Mouse (Mus musculus) heart, embryonic 16.5 days (tissue): ENCODE data around the gene Pafah1b2. TPM values are rescaled to one million over a fixed set of nuclear protein-coding genes. Genes with fewer than 3 reads are reported as not detected.

Experiments used
- ATAC-seq: fragments of 200-750 bp; cut with Nextera tagmentation; replicated peaks from 2 replicates; pipeline ENCODE4 v1.8.0; 2017; ENCODE audit warnings: moderate number of reproducible peaks; ENCODE audit not compliant: insufficient read depth, low FRiP score; ENCODE audit errors: extremely low read depth
- H3K27ac ChIP-seq: fragments of 300-500 bp; sonication (generic); 2 replicates; pipeline ENCODE4 v1.5.1; 2014; ENCODE audit warnings: mild to moderate bottlenecking, low read length, control low read depth, moderate library complexity
- H3K27me3 ChIP-seq: fragments of 300-500 bp; sonication (generic); 2 replicates; pipeline ENCODE4 v1.6.1; 2014; ENCODE audit warnings: low read length, mixed read lengths; ENCODE audit not compliant: control insufficient read depth, insufficient read depth
- H3K36me3 ChIP-seq: fragments of 300-500 bp; sonication (generic); 2 replicates; pipeline ENCODE4 v1.6.1; 2014; ENCODE audit not compliant: control insufficient read depth, insufficient read depth
- H3K4me1 ChIP-seq: fragments of 300-500 bp; sonication (generic); 2 replicates; pipeline ENCODE4 v1.6.1; 2014; ENCODE audit warnings: low read length, mixed read lengths; ENCODE audit not compliant: control insufficient read depth, insufficient read depth
- H3K4me2 ChIP-seq: fragments of 300-500 bp; sonication (generic); 2 replicates; pipeline ENCODE4 v1.6.1; 2014; ENCODE audit warnings: low read depth, mild to moderate bottlenecking, control low read depth, low read length
- H3K4me3 ChIP-seq: fragments of 300-500 bp; sonication (generic); 2 replicates; pipeline ENCODE4 v1.5.1; 2014; ENCODE audit warnings: mild to moderate bottlenecking, control low read depth, low read length
- H3K9ac ChIP-seq: fragments of 300-500 bp; sonication (generic); 2 replicates; pipeline ENCODE4 v1.6.1; 2014; ENCODE audit warnings: low read length, control low read depth
- H3K9me3 ChIP-seq: fragments of 300-500 bp; sonication (generic); replicated peaks from 2 replicates; pipeline ENCODE4 v1.6.1; 2016; ENCODE audit warnings: low read length; ENCODE audit not compliant: control insufficient read depth
- WGBS: fragments of 180-500 bp; shearing (Covaris S2); extraction: QIAGEN DNeasy Blood & Tissue Kit; methylation state at CpG from one replicate; pipeline ENCODE4 v1.1.7; 2014; 5-methylcytosine and 5-hydroxymethylcytosine counted together
- polyA plus RNA-seq: library from polyadenylated mRNA; unstranded; fragments of >200 nt; fragmentation: Nextera tagmentation; extraction: Ambion mirVana; gene quantifications from 2 replicates; pipeline ENCODE4 v1.2.1, GENCODE M21; 2015

Gene Pafah1b2
- polyA plus RNA-seq, 1 experiment from 2014 or later = 131 TPM

- Histone ChIP-seq H3K27me3 (no peaks in the 10 kb centered on the region), H3K4me3 (peak within 1 kb of the TSS; percentile 42), H3K4me1 (peaks cover 26% of the 10 kb centered on the region), H3K36me3 (peaks cover 26% of the 10 kb centered on the region), H3K9ac (peak within 1 kb of the TSS; percentile 53), H3K9me3 (no peaks in the 10 kb centered on the region), H3K27ac (peak within 1 kb of the TSS; percentile 42; the same call in 1 of the 2 replicates), H3K4me2 (peak within 1 kb of the TSS; percentile 63)
- peak; percentile 15; the same call in 1 of the 2 replicates for ATAC-seq
- 5% methylated on average over 21 of the region's 21 CpGs for WGBS
Observed at GRCm38 (mm10) chr9:45935628-45936210, 76.8 kb downstream of the Pafah1b2 start, which contains the start of gene Tagln. Gene Tagln (minus strand): TSS chr9:45936058.

- 44% methylated on average over 11 of the region's 11 CpGs for WGBS
- Histone ChIP-seq H3K9ac (peak overlapping the region; percentile 35; the same call in 1 of the 2 replicates), H3K9me3 (no peaks in the 10 kb centered on the region), H3K4me3 (no peak overlapping the region), H3K27ac (peak overlapping the region; percentile 64), H3K36me3 (peaks cover 29% of the 10 kb centered on the region), H3K4me2 (peak overlapping the region; percentile 8; the same call in 1 of the 2 replicates), H3K27me3 (no peaks in the 10 kb centered on the region), H3K4me1 (peaks cover 26% of the 10 kb centered on the region)
- 0 out of 2 replicates have a peak, but pooled peaks have one; percentile 26 for ATAC-seq
Observed at GRCm38 (mm10) chr9:45932571-45933415, 79.7 kb downstream of the Pafah1b2 start.

GRCm38 (mm10) chr9:45931958-45932357, 80.5 kb downstream of the Pafah1b2 start:
- no peak for ATAC-seq
- Histone ChIP-seq H3K36me3 (peaks cover 37% of the 10 kb centered on the region), H3K27me3 (no peaks in the 10 kb centered on the region), H3K4me3 (no peak overlapping the region), H3K4me2 (no peak overlapping the region), H3K27ac (no peak overlapping the region), H3K4me1 (peaks cover 26% of the 10 kb centered on the region), H3K9ac (no peak overlapping the region), H3K9me3 (no peaks in the 10 kb centered on the region)
- 59% methylated on average over 1 of the region's 1 CpGs for WGBS

GRCm38 (mm10) chr9:45929285-45929684, 83.2 kb downstream of the Pafah1b2 start:
- Histone ChIP-seq H3K27me3 (no peaks in the 10 kb centered on the region), H3K4me1 (peaks cover 14% of the 10 kb centered on the region), H3K4me3 (no peak overlapping the region), H3K36me3 (peaks cover 50% of the 10 kb centered on the region), H3K27ac (no peak overlapping the region), H3K4me2 (no peak overlapping the region), H3K9me3 (no peaks in the 10 kb centered on the region), H3K9ac (no peak overlapping the region)
- WGBS = 82% methylated on average over 5 of the region's 5 CpGs
- no peak for ATAC-seq

- Histone ChIP-seq H3K9me3 (no peaks in the 10 kb centered on the region), H3K4me1 (no peaks in the 10 kb centered on the region), H3K4me2 (no peak overlapping the region), H3K36me3 (peaks cover 46% of the 10 kb centered on the region), H3K4me3 (no peak overlapping the region), H3K27me3 (no peaks in the 10 kb centered on the region), H3K9ac (no peak overlapping the region), H3K27ac (peak overlapping the region; percentile 10)
- ATAC-seq = no peak
- 48% methylated on average over 1 of the region's 1 CpGs for WGBS
Observed at GRCm38 (mm10) chr9:45919895-45920294, 92.6 kb downstream of the Pafah1b2 start.

- Histone ChIP-seq H3K27me3 (no peaks in the 10 kb centered on the region), H3K4me2 (no peak overlapping the region), H3K9me3 (no peaks in the 10 kb centered on the region), H3K36me3 (peaks cover 57% of the 10 kb centered on the region), H3K27ac (peak overlapping the region; percentile 5; the same call in 1 of the 2 replicates), H3K4me3 (no peak overlapping the region), H3K9ac (no peak overlapping the region), H3K4me1 (no peaks in the 10 kb centered on the region)
- WGBS = 76% methylated on average over 5 of the region's 5 CpGs
- ATAC-seq = no peak
Observed at GRCm38 (mm10) chr9:45917041-45917934, 95.2 kb downstream of the Pafah1b2 start.

GRCm38 (mm10) chr9:45915659-45916058, 96.8 kb downstream of the Pafah1b2 start:
- H3K4me3 ChIP-seq = no peak overlapping the region
- H3K4me1 ChIP-seq = no peaks in the 10 kb centered on the region
- WGBS = 90% methylated on average over 2 of the region's 2 CpGs
- no peak overlapping the region for H3K4me2 ChIP-seq
- H3K27me3 ChIP-seq = no peaks in the 10 kb centered on the region
- H3K36me3 ChIP-seq = peaks cover 62% of the 10 kb centered on the region
- H3K9me3 ChIP-seq = no peaks in the 10 kb centered on the region
- no peak for ATAC-seq
- H3K9ac ChIP-seq = no peak overlapping the region
- no peak overlapping the region for H3K27ac ChIP-seq
